Mouse (Mus musculus) limb, embryonic 14.5 days (tissue): Measurements from ENCODE around the gene Ptprg. TPM values are rescaled to one million over a fixed set of nuclear protein-coding genes. Genes with fewer than 3 reads are reported as not detected.

Experiments
- ATAC-seq: fragments of 200-750 bp; cut with Nextera tagmentation; 2 replicates; pipeline ENCODE4 v1.8.0; 2017; ENCODE audit warnings: low read depth, moderate number of reproducible peaks, moderate TSS enrichment; ENCODE audit not compliant: low FRiP score
- DNase-seq: peaks from one replicate; pipeline ENCODE4 v3.0.0-alpha.2; 2015; ENCODE audit warnings: low spot score
- H3K27ac ChIP-seq: fragments of 300-500 bp; sonication (generic); replicated peaks from 2 replicates; pipeline ENCODE4 v1.5.1; 2014; ENCODE audit warnings: low read depth, mild to moderate bottlenecking, low read length, moderate library complexity, mixed read lengths
- H3K27me3 ChIP-seq: fragments of 300-500 bp; sonication (generic); 2 replicates; pipeline ENCODE4 v1.6.1; 2014; ENCODE audit warnings: low read length, mixed read lengths; ENCODE audit not compliant: control insufficient read depth, insufficient read depth
- H3K36me3 ChIP-seq: fragments of 300-500 bp; sonication (generic); 2 replicates; pipeline ENCODE4 v1.6.1; 2014; ENCODE audit warnings: mild to moderate bottlenecking, low read length, moderate library complexity, mixed read lengths; ENCODE audit not compliant: control insufficient read depth, insufficient read depth
- H3K4me1 ChIP-seq: fragments of 300-500 bp; sonication (generic); 2 replicates; pipeline ENCODE4 v1.6.1; 2014; ENCODE audit warnings: antibody characterized with exemption, low read length, mixed read lengths; ENCODE audit not compliant: control insufficient read depth, insufficient read depth
- H3K4me2 ChIP-seq: fragments of 300-500 bp; sonication (generic); replicated peaks from 2 replicates; pipeline ENCODE4 v1.6.1; 2014; ENCODE audit warnings: low read depth, mild to moderate bottlenecking, low read length, moderate library complexity; ENCODE audit not compliant: severe bottlenecking
- H3K4me3 ChIP-seq: fragments of 300-500 bp; sonication (generic); replicated peaks from 2 replicates; pipeline ENCODE4 v1.5.1; 2014; ENCODE audit warnings: low read length
- H3K9ac ChIP-seq: fragments of 300-500 bp; sonication (generic); 2 replicates; pipeline ENCODE4 v1.6.1; 2014; ENCODE audit warnings: mild to moderate bottlenecking, low read depth, low read length, moderate library complexity; ENCODE audit not compliant: severe bottlenecking
- H3K9me3 ChIP-seq: fragments of 300-500 bp; sonication (generic); 2 replicates; pipeline ENCODE4 v1.6.1; 2016; ENCODE audit warnings: low read length; ENCODE audit not compliant: control insufficient read depth
- POLR2A ChIP-seq: fragments of 200-500 bp; IDR thresholded peaks from 2 replicates; pipeline ENCODE4 v1.8.0; 2012; ENCODE audit warnings: inconsistent platforms, mild to moderate bottlenecking, moderate library complexity, borderline replicate concordance; ENCODE audit not compliant: insufficient read depth, insufficient read length; ENCODE audit errors: extremely low read depth
- WGBS: fragments of 180-500 bp; shearing (Covaris S2); extraction: QIAGEN DNeasy Blood & Tissue Kit; methylation state at CpG from one replicate; pipeline ENCODE4 v1.1.7; 2014; 5-methylcytosine and 5-hydroxymethylcytosine counted together
- polyA plus RNA-seq, 2 experiments: library from polyadenylated mRNA; depleted of rRNA in 1 of 2; stranded (reverse) in 1 of 2; unstranded in 1 of 2; fragments of >200 nt; fragmentation: Nextera tagmentation in 1 of 2; extraction: Ambion mirVana in 1 of 2; gene quantifications; 2 replicates each; pipeline versions ENCODE4 v1.2.1 to v1.2.3; 2012 to 2014

The Ptprg gene
- polyA plus RNA-seq, 2 experiments, result 25.5 to 28.6 TPM

DNA sequence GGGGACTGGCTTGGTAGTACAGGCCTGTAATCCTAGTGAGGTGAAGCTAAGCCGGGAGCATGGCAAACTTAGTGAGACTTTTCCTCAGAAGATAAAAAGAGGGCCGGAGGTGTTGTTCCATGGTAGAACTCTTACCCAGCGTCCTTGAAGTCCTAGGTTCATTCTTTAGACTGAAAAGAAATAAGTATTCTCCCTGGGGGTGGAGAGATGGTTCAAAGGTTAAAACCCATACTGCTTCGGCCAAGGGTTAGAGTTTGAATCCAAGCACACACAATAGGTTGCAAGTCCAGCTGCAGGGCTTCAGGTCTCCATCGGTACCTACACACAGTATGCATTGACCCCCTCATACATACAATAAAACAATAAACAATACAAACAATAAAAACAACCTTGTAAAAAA is 10.3 kb downstream of the Ptprg start:
- Histone ChIP-seq H3K9me3 (no peaks in the 10 kb centered on the region), H3K36me3 (no peaks in the 10 kb centered on the region), H3K4me2 (no peak overlapping the region), H3K4me1 (no peaks in the 10 kb centered on the region), H3K9ac (no peak overlapping the region), H3K27me3 (no peaks in the 10 kb centered on the region), H3K4me3 (no peak overlapping the region), H3K27ac (no peak overlapping the region)
- 90% methylated on average over 5 of the region's 5 CpGs for WGBS
- DNase-seq (no peak), ATAC-seq (no peak)
- TF ChIP-seq POLR2A, result no peak

DNA sequence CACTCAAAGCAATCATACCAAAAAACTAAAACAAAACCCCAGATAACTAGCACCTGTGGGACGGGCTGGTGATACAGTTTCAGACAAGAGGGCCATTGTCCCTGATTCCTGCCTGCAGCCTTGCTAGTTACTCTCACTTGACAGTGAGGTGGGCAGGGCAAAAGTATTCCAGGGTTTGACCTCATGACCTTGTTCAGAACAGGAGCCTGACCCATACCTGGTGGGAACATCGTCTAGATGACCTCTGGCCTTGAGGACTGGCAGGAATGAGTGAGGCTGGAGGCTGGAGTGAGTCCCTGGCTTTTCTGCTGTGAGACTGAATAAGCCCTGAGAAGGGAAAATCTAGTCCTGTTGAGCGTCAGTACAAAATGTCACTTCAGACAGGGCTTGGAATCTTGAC is 11.1 kb downstream of the Ptprg start:
- Histone ChIP-seq H3K4me3 (no peak overlapping the region), H3K27ac (no peak overlapping the region), H3K36me3 (no peaks in the 10 kb centered on the region), H3K9ac (no peak overlapping the region), H3K27me3 (no peaks in the 10 kb centered on the region), H3K4me1 (no peaks in the 10 kb centered on the region), H3K9me3 (no peaks in the 10 kb centered on the region), H3K4me2 (no peak overlapping the region)
- ATAC-seq, result no peak
- TF ChIP-seq POLR2A, result no peak
- DNase-seq, result no peak
- WGBS, result 72% methylated on average over 3 of the region's 3 CpGs

DNA sequence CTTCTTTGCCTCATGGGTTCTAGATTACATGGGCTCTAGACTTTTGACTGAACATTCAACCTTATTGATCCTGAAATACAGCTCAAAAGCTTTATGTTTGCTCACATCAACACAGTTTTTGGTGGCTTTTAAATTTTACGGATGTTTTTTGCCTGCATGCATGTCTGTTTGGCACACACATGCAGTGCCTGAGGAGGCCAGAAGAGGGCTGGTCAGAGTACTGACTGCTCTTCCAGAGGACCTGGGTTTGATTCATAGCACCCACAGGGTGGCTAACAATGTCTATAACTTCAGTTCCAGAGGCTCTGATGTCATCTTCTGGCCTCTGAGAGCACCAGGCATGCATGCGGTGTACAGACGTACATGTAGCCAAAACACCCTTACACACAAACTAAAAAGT is 12.0 kb downstream of the Ptprg start:
- WGBS, result 90% methylated on average over 3 of the region's 3 CpGs
- DNase-seq (no peak), ATAC-seq (no peak)
- no peak for TF ChIP-seq POLR2A
- Histone ChIP-seq H3K27ac (no peak overlapping the region), H3K4me1 (no peaks in the 10 kb centered on the region), H3K36me3 (no peaks in the 10 kb centered on the region), H3K4me3 (no peak overlapping the region), H3K4me2 (no peak overlapping the region), H3K9ac (no peak overlapping the region), H3K27me3 (no peaks in the 10 kb centered on the region), H3K9me3 (no peaks in the 10 kb centered on the region)

DNA sequence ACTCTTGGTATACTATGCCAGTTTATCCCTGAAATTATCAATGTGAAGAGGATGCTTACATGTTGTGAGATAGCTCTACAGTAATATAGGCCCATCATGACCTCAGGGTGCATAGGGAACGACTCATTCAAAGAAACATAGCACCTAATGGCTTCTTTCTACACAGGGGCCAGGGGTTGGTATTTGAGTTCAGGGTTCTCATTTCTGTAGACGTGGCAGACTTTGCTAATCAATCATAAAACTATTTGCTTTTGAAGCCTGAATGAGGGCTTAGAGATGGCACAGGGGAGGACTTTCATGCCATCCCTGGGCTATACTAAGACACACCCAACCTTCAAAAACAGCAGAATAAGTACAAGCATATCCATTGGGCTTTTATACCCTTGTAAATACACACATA is 16.4 kb downstream of the Ptprg start:
- TF ChIP-seq POLR2A, result no peak
- no peaks in the 10 kb centered on the region for H3K27me3 ChIP-seq
- ATAC-seq (no peak), DNase-seq (no peak)
- no peak overlapping the region for H3K4me2 ChIP-seq
- H3K4me3 ChIP-seq, result no peak overlapping the region
- WGBS, result 74% methylated on average over 2 of the region's 2 CpGs
- H3K9me3 ChIP-seq, result no peaks in the 10 kb centered on the region
- no peak overlapping the region for H3K27ac ChIP-seq
- no peaks in the 10 kb centered on the region for H3K36me3 ChIP-seq
- no peak overlapping the region for H3K9ac ChIP-seq
- H3K4me1 ChIP-seq, result peaks cover 3% of the 10 kb centered on the region; the same call in 1 of the 2 replicates

DNA sequence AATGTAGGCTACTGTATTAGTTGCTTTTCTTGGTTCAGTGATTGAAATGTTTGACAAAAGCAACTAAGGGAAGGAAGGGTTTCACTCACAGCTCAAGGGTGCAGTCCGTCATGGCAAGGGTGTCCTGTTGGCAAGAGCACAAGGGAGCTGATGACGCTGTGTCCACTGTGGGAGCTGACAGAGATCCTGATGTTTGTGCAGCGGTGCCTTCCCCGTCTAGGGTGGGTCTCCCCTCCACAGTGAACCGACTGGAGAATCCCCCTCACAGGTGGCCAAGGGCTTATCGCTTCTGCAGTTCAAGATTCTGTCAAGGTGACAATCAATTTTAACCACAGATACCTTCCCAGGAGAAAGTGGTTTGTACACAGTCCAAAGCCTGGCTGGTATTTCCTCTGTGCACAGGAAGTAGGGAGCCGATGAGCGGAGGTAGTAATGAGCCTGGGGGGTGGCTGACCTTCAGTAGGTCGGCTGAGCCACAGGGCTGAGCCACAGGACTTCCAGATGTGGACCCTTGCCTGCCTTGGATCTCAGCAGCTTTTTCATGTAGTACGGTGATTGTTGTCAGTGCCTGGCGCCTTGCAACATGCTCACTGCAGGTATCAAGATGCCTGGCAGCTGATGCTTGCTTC is 18.5 kb downstream of the Ptprg start:
- Histone ChIP-seq H3K9ac (no peak overlapping the region), H3K27ac (no peak overlapping the region), H3K9me3 (no peaks in the 10 kb centered on the region), H3K4me3 (no peak overlapping the region), H3K4me1 (peaks cover 3% of the 10 kb centered on the region; the same call in 1 of the 2 replicates), H3K4me2 (no peak overlapping the region), H3K36me3 (no peaks in the 10 kb centered on the region), H3K27me3 (no peaks in the 10 kb centered on the region)
- no peak for DNase-seq
- ATAC-seq, result no peak
- TF ChIP-seq POLR2A, result no peak
- WGBS, result 63% methylated on average over 11 of the region's 11 CpGs
